In genomic region chr14:55713007-55713728, GRCm38 (mm10) we compare ENCODE assay signal across 8 mouse cellular contexts. TPM values are rescaled to one million over a fixed set of nuclear protein-coding genes. Genes with fewer than 3 reads are reported as not detected.
DNase-seq lines count a peak whose midpoint lies in the region; ATAC-seq and TF ChIP-seq lines count a peak whose summit lies in the region.

No protein-coding gene starts in this region.

- no peak for TF ChIP-seq POLR2A in kidney, adult 2 months (IDR thresholded peaks at IDR 0.05; ENCODE audit: low read depth, low read length)

- ATAC-seq in embryonic facial prominence, embryonic 12.5 days (ENCODE audit: insufficient number of reproducible peaks, insufficient read depth, low FRiP score, low TSS enrichment): no peak
- peak; percentile 20; the same call in 1 of the 2 replicates for ATAC-seq in lung, embryonic 14.5 days (ENCODE audit: insufficient read depth)

- H3K4me1 ChIP-seq in embryonic facial prominence, embryonic 12.5 days: 0 out of 2 replicates have a peak, but pooled peaks cover 6% of the 10 kb centered on the region
- peaks cover 22% of the 10 kb centered on the region for H3K4me1 ChIP-seq in kidney, adult 2 months (ENCODE audit: control insufficient read depth, insufficient read depth, low read length)
- no peaks in the 10 kb centered on the region for H3K4me1 ChIP-seq in lung, embryonic 14.5 days (ENCODE audit: insufficient read depth)

- H3K36me3 ChIP-seq in embryonic facial prominence, embryonic 12.5 days: peaks cover 15% of the 10 kb centered on the region; the same call in 1 of the 2 replicates
- H3K36me3 ChIP-seq in kidney, adult 2 months (ENCODE audit: control insufficient read depth, insufficient read depth, low read length): no peaks in the 10 kb centered on the region
- H3K36me3 ChIP-seq in lung, embryonic 14.5 days (ENCODE audit: insufficient read depth): peaks cover 20% of the 10 kb centered on the region

- H3K9me3 ChIP-seq in embryonic facial prominence, embryonic 12.5 days: no peaks in the 10 kb centered on the region
- H3K9me3 ChIP-seq in lung, embryonic 14.5 days (ENCODE audit: low read depth, low read length): no peaks in the 10 kb centered on the region

- H3K4me3 ChIP-seq in embryonic facial prominence, embryonic 12.5 days: 0 out of 2 replicates have a peak overlapping the region, but pooled peaks have one; percentile 1
- H3K4me3 ChIP-seq in kidney, adult 2 months (ENCODE audit: insufficient read depth, low read depth, low read length): peak overlapping the region; percentile 32
- H3K4me3 ChIP-seq in lung, embryonic 14.5 days (ENCODE audit: low read depth, low read length): 0 out of 2 replicates have a peak overlapping the region, but pooled peaks have one; percentile 18

- H3K27me3 ChIP-seq in embryonic facial prominence, embryonic 12.5 days: peaks cover 22% of the 10 kb centered on the region
- H3K27me3 ChIP-seq in kidney, adult 2 months (replicated peaks; ENCODE audit: control insufficient read depth, insufficient read depth, low read length): no peaks in the 10 kb centered on the region
- H3K27me3 ChIP-seq in lung, embryonic 14.5 days (ENCODE audit: insufficient read depth, low read length): peaks cover 3% of the 10 kb centered on the region; the same call in 1 of the 2 replicates

- H3K9ac ChIP-seq in embryonic facial prominence, embryonic 12.5 days: peak overlapping the region; percentile 3; the same call in 1 of the 2 replicates
- peak overlapping the region; percentile 46 for H3K9ac ChIP-seq in lung, embryonic 14.5 days

- TF ChIP-seq CTCF in kidney, adult 2 months (conservative IDR thresholded peaks at IDR 0.05; ENCODE audit: insufficient read depth, insufficient read length, low read depth, low read length): no peak
- no peak for TF ChIP-seq CTCF in lung, embryonic 14.5 days (IDR thresholded peaks at IDR 0.05; ENCODE audit: low read depth)

- 15% methylated on average over 25 of the region's 25 CpGs for WGBS in embryonic facial prominence, embryonic 12.5 days
- 15% methylated on average over 25 of the region's 25 CpGs for WGBS in kidney, adult 2 months
- WGBS in lung, embryonic 14.5 days: 10% methylated on average over 25 of the region's 25 CpGs

- DNase-seq in gastrocnemius, postnatal 25 days: peak; percentile 25
- DNase-seq in gastrocnemius, postnatal 4 days (ENCODE audit: low spot score in 2 of 2): no peak
- peak; percentile 91 for DNase-seq in kidney, adult 2 months
- peak; percentile 62 for DNase-seq in lung, embryonic 14.5 days
- DNase-seq in thymus, postnatal 0 days (ENCODE audit: low spot score): no peak
- no peak for DNase-seq in natural killer cell, adult 2 months (ENCODE audit: low spot score in 2 of 2)
- no peak for DNase-seq in frontal cortex, adult 2 months (ENCODE audit: extremely low spot score in 1 of 2, low spot score in 1 of 2)

- peak overlapping the region; percentile 24 for H3K4me2 ChIP-seq in embryonic facial prominence, embryonic 12.5 days (replicated peaks)
- peak overlapping the region; percentile 59 for H3K4me2 ChIP-seq in lung, embryonic 14.5 days

- no peak overlapping the region for H3K27ac ChIP-seq in embryonic facial prominence, embryonic 12.5 days
- H3K27ac ChIP-seq in kidney, adult 2 months (ENCODE audit: insufficient read depth, low read depth, low read length): peak overlapping the region; percentile 66
- no peak overlapping the region; the same call in 1 of the 2 replicates for H3K27ac ChIP-seq in lung, embryonic 14.5 days (ENCODE audit: low read depth)

RNA-seq across cellular contexts. Expression of gene Tgm1, which starts 0.6 kb away (rescaled TPM):
- total RNA-seq in gastrocnemius, postnatal 25 days (2021): not detected
- total RNA-seq in gastrocnemius, postnatal 4 days (2021): under 1 TPM; 0.39 to 0.49 TPM
- polyA plus RNA-seq in embryonic facial prominence, embryonic 12.5 days (2016; fragmentation: Nextera tagmentation; extraction: Ambion mirVana): 1.6 and 1.7 TPM in 2 replicates
- polyA plus RNA-seq in kidney, adult 2 months (2012; rRNA removed): 29.6 and 30.1 TPM in 2 replicates
- polyA plus RNA-seq in lung, embryonic 14.5 days (2014; fragmentation: Nextera tagmentation; extraction: Ambion mirVana): 0.89 and 1.3 TPM in 2 replicates
- polyA plus RNA-seq in thymus, postnatal 0 days (2015; fragmentation: Nextera tagmentation; extraction: Ambion mirVana): 2.0 and 3.0 TPM in 2 replicates
- 0.14 and 0.21 TPM in 2 replicates for polyA plus RNA-seq in frontal cortex, adult 2 months (2012; rRNA removed)

RNA-seq across cellular contexts. Expression of gene Rabggta, which starts 8.9 kb away (rescaled TPM):
- total RNA-seq in gastrocnemius, postnatal 25 days (2021): 10 to 100 TPM; 10.3 TPM
- 10 to 100 TPM; 10.9 to 12.8 TPM for total RNA-seq in gastrocnemius, postnatal 4 days (2021)
- polyA plus RNA-seq in embryonic facial prominence, embryonic 12.5 days (2016; fragmentation: Nextera tagmentation; extraction: Ambion mirVana): 27.8 and 30.3 TPM in 2 replicates
- polyA plus RNA-seq in kidney, adult 2 months (2012; rRNA removed): 70.0 and 86.9 TPM in 2 replicates
- polyA plus RNA-seq in lung, embryonic 14.5 days (2014; fragmentation: Nextera tagmentation; extraction: Ambion mirVana): 25.6 and 29.5 TPM in 2 replicates
- polyA plus RNA-seq in thymus, postnatal 0 days (2015; fragmentation: Nextera tagmentation; extraction: Ambion mirVana): 32.2 and 39.4 TPM in 2 replicates
- polyA plus RNA-seq in frontal cortex, adult 2 months (2012; rRNA removed): 60.7 and 64.3 TPM in 2 replicates

RNA-seq across cellular contexts. Expression of gene Tinf2, which starts 31.5 kb away (rescaled TPM):
- total RNA-seq in gastrocnemius, postnatal 25 days (2021): 1 to 10 TPM; 7.5 to 8.2 TPM
- 10 to 100 TPM; 21.6 to 21.7 TPM for total RNA-seq in gastrocnemius, postnatal 4 days (2021)
- 54.1 and 54.2 TPM in 2 replicates for polyA plus RNA-seq in embryonic facial prominence, embryonic 12.5 days (2016; fragmentation: Nextera tagmentation; extraction: Ambion mirVana)
- 9.9 and 10.2 TPM in 2 replicates for polyA plus RNA-seq in kidney, adult 2 months (2012; rRNA removed)
- polyA plus RNA-seq in lung, embryonic 14.5 days (2014; fragmentation: Nextera tagmentation; extraction: Ambion mirVana): 53.3 and 58.0 TPM in 2 replicates
- polyA plus RNA-seq in thymus, postnatal 0 days (2015; fragmentation: Nextera tagmentation; extraction: Ambion mirVana): 55.4 and 57.7 TPM in 2 replicates
- polyA plus RNA-seq in frontal cortex, adult 2 months (2012; rRNA removed): 19.2 and 21.7 TPM in 2 replicates

RNA-seq across cellular contexts. Expression of gene Dhrs1, which starts 32.3 kb away (rescaled TPM):
- 10 to 100 TPM; 29.4 to 32.7 TPM for total RNA-seq in gastrocnemius, postnatal 25 days (2021)
- 10 to 100 TPM; 40.1 to 41.3 TPM for total RNA-seq in gastrocnemius, postnatal 4 days (2021)
- polyA plus RNA-seq in embryonic facial prominence, embryonic 12.5 days (2016; fragmentation: Nextera tagmentation; extraction: Ambion mirVana): 81.5 and 86.7 TPM in 2 replicates
- polyA plus RNA-seq in kidney, adult 2 months (2012; rRNA removed): 223 and 228 TPM in 2 replicates
- polyA plus RNA-seq in lung, embryonic 14.5 days (2014; fragmentation: Nextera tagmentation; extraction: Ambion mirVana): 76.7 and 79.9 TPM in 2 replicates
- polyA plus RNA-seq in thymus, postnatal 0 days (2015; fragmentation: Nextera tagmentation; extraction: Ambion mirVana): 63.6 and 65.8 TPM in 2 replicates
- 111 and 119 TPM in 2 replicates for polyA plus RNA-seq in frontal cortex, adult 2 months (2012; rRNA removed)

RNA-seq across cellular contexts. Expression of gene Nop9, which starts 32.3 kb away (rescaled TPM):
- 10 to 100 TPM; 11.3 to 12.0 TPM for total RNA-seq in gastrocnemius, postnatal 25 days (2021)
- 10 to 100 TPM; 16.9 to 18.5 TPM for total RNA-seq in gastrocnemius, postnatal 4 days (2021)
- 51.0 and 57.3 TPM in 2 replicates for polyA plus RNA-seq in embryonic facial prominence, embryonic 12.5 days (2016; fragmentation: Nextera tagmentation; extraction: Ambion mirVana)
- 12.9 and 16.1 TPM in 2 replicates for polyA plus RNA-seq in kidney, adult 2 months (2012; rRNA removed)
- polyA plus RNA-seq in lung, embryonic 14.5 days (2014; fragmentation: Nextera tagmentation; extraction: Ambion mirVana): 48.7 and 50.6 TPM in 2 replicates
- polyA plus RNA-seq in thymus, postnatal 0 days (2015; fragmentation: Nextera tagmentation; extraction: Ambion mirVana): 37.8 and 47.2 TPM in 2 replicates
- polyA plus RNA-seq in frontal cortex, adult 2 months (2012; rRNA removed): 8.9 and 9.0 TPM in 2 replicates

Comparison
In these comparisons a context has a peak if more than half of its experiments do, and no peak if none do; other contexts are left out.
1. DNase-seq: peak in gastrocnemius, postnatal 25 days (single experiment), kidney, adult 2 months (single experiment) and lung, embryonic 14.5 days (single experiment); none in gastrocnemius, postnatal 4 days (0 of 2), thymus, postnatal 0 days (single experiment), natural killer cell, adult 2 months (0 of 2) and frontal cortex, adult 2 months (0 of 2).
2. Peak in every context shown above with its lines, with median percentiles within 50 percentile points of each other: H3K4me3 ChIP-seq.